Mouse (Mus musculus): ENCODE data around the gene Bmpr1b.

Bmpr1b gene

GRCm38 (mm10) chr3:142106227-142106626, 63.0 kb downstream of the Bmpr1b start:
- no peak for DNase-seq

GRCm38 (mm10) chr3:142104027-142104805, 65.0 kb downstream of the Bmpr1b start:
- no peak for DNase-seq

- no peak for DNase-seq
Measured at GRCm38 (mm10) chr3:142103622-142104021, 65.6 kb downstream of the Bmpr1b start.

DNA sequence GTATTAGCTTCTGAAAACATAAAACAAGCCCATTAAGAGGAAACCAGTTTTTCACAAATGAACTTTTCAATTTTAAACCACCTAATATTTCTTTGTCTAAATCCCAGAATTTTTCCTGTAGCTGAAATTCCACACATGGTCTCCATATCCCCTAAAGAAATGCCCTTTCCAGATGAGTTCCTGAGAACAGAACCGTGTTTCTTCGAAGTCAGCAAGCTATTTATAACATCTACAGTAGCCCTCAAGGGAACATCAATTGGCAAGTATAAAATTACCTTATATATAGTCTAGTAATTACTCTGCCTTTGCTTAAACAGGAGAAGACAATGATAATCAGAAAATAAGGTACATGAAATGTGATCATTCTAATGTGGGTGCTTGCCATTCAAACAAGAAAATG, 70.1 kb downstream of the Bmpr1b start:
- DNase-seq = no peak

- DNase-seq = no peak
Measured at GRCm38 (mm10) chr3:142094049-142094448, 75.2 kb downstream of the Bmpr1b start.

DNA sequence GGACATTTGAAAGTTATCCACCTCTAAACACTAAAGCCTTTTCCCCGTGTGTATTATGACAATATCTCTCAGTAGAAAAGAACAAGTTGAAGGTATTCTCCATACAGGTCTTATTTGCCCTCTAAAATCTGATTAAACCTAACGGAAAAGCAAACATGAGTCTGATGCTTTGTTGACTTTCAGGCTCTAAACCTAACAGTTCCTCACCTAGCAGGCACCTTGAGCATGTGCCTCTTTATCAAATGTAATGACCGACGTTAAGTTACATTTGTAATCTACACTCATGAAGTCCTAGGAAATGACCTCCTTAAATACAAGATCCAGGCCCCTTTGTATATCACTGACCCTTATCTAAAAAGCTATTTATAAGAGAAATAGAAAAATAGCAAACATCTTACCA, 79.5 kb downstream of the Bmpr1b start:
- DNase-seq = no peak

- no peak for DNase-seq
Measured at GRCm38 (mm10) chr3:142085938-142086337, 83.3 kb downstream of the Bmpr1b start.

GRCm38 (mm10) chr3:142084091-142084490, 85.1 kb downstream of the Bmpr1b start:
- DNase-seq = no peak

- no peak for DNase-seq
Measured at GRCm38 (mm10) chr3:142077723-142078302, 91.4 kb downstream of the Bmpr1b start.

- DNase-seq = no peak
Measured at GRCm38 (mm10) chr3:142071601-142072000, 97.6 kb downstream of the Bmpr1b start.

DNA sequence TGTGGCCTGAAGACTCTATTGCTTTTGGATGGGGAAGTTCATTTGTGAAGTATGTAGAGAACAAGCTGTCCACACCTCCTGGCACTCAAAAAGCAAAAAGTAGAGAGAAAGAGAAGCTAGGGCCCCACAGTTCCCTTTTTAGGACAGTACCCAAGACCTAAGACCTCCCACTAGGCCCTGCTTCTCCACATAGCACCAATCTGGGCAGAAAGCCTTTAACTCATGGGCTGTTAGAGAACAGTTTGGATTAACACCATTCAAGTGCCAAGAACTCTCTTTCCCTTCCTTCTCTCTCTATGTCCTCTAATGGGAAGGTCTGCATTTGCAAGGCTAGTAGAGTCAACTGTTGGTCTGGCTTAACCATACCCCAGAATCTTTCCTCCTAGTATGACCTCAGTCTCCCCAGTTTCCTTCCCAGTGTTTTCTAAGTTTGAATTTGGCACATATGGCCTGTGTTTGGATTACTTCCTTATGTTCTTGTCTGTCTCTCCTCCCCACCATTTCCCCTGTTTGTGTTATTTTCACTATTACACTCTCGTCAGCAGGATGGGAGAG, 102.4 kb downstream of the Bmpr1b start:
- no peak for DNase-seq

GRCm38 (mm10) chr3:142065111-142065510, 104.1 kb downstream of the Bmpr1b start:
- DNase-seq = peak in 1 of 2 experiments; percentile 15

DNA sequence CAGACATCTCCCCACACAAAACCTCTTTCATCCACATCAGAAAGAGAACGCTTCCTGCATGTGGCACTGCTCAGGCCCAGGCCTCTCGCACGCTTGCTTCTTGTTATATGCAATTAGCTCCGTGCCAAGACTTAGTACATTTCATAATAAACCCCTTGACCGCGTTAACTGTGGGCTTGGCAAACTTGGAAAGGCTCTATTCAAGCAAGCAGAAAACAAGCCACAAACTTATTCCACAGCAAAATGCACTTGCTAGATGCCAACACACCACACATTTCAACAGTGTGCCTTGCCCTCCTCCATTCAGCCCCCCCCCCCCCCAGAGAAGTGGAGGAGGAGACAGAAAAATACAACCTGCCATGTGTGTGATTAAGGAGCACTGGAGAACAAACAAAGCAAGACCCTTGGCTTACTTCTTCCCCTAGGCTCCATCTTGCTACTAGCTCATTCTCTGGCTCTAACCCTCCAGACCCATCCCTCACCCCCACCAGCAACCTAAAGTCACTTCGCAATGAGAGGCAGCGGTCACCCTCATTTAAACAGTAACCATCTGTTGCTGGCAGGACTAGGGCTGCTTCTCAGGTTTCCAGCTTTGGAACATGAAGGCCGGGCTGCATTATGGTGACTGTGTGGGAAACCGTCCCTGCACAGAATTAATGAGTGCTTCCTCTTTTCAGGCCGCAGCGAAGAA, 105.5 kb downstream of the Bmpr1b start:
- DNase-seq = peak; percentile 7 to 26

- DNase-seq = no peak
Measured at GRCm38 (mm10) chr3:142061267-142061666, 108.0 kb downstream of the Bmpr1b start.

DNA sequence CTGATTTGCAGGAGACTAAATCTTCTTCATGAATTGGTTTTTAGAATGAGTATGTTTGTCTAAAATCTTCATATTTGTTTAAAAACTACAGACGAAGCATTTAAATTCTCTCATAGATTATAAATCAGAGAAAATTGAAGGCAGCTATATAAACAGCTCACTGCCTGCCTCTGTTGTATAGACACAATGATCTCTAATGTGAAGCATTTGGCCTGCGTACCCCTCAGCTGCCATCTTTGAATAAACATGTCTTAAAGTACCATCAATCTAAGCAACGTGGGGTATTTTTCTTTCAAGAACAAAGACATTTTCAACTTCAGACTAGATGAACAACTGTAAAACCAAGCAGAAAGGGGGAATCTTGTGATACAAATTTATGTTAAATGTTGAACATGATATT, 109.3 kb downstream of the Bmpr1b start:
- DNase-seq = no peak

GRCm38 (mm10) chr3:142050681-142051080, 118.5 kb downstream of the Bmpr1b start:
- no peak for DNase-seq

DNA sequence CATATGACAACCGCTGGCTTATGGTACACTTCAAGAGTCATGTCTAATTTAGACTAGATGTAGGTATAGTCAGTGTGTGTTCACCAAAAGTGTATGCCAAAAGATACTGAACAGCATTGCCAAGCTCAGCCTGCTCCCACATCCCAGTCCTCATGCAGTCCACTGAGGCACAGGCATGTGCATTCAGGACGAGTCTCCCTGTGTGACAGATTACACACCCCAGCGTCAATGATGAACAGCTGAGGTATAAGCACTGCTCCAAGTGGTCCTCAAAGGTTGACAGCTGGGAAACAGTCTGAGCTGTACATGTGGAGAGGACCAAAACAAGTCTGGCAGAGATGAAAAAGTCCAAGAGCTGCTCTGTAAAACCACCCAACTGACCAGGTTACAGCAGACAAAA, 119.6 kb downstream of the Bmpr1b start:
- no peak for DNase-seq

- no peak for DNase-seq
Measured at GRCm38 (mm10) chr3:142049093-142049492, 120.1 kb downstream of the Bmpr1b start.

- DNase-seq = no peak
Measured at GRCm38 (mm10) chr3:142048493-142048892, 120.7 kb downstream of the Bmpr1b start.

DNA sequence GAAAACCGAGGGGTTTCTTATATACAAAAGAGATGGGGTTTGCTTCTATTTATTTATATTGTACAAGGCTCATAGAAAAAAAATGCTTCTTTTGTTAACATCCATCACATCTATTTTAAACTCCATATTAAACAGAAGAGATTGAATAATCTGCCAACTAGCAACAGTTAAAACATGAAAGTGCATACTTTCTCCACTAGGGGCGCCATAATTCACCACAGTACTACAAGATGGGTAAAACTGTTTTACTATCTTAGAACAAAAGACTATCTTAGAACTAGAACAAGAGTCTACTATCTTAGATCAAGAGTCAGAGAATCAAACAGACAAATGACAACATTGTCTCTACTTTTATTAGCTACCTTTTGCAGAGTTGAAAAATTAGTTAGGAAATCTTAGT, 125.8 kb downstream of the Bmpr1b start:
- no peak for DNase-seq

GRCm38 (mm10) chr3:142043006-142043405, 126.2 kb downstream of the Bmpr1b start:
- no peak for DNase-seq

- DNase-seq = no peak
Measured at GRCm38 (mm10) chr3:142040345-142040744, 128.9 kb downstream of the Bmpr1b start.

DNA sequence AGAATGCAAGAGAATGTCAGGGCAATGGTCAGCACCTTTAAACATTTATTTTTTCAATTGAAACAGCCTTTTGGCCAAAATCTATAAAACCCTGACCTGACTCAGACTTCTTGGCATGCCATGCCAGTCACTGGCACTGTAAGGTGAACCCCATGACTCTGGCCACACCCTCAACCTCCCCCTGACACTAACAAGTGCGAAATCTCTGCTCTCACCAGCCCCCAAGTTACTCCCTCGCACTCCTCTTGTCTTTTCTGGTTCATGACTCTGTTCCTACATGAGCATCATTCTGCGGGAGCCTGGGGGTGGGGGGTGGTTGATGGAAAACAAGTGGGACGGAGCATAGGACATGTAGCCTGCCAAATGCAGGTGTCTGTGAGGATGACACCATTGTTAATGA, 135.1 kb downstream of the Bmpr1b start:
- DNase-seq = no peak

- no peak for DNase-seq
Measured at GRCm38 (mm10) chr3:142019716-142020115, 149.5 kb downstream of the Bmpr1b start.
